Mouse (Mus musculus): ENCODE measurements around the gene Afap1l2. TPM values are rescaled to one million over a fixed set of nuclear protein-coding genes. Genes with fewer than 3 reads are reported as not detected.

The Afap1l2 gene
- total RNA-seq, 2 experiments from 2014 or later = 12.6 to 13.7 TPM

GRCm38 (mm10) chr19:56897654-56898053 is 110.4 kb downstream of the Afap1l2 start:
- no peak for DNase-seq (ENCODE audit: extremely low spot score in 1 of 2, low spot score in 1 of 2)

DNA sequence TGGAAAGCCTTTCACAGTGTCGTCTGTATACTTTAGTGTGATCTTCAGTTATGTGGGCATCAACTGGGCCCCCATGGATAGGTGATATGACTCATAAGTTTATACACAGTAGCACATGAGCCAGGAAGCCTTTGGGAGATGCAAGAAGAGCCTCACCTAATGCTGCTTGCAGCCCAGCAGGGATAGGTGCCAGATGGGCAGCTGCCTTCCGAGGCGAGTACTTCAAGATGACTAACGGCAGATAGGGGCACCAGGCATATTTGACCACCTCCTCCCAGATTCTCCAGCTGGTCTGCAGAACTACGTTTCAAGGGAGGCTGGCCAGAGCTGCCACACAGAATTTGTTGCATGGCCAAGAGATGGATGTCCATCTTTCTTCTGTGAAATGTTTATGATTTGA is 114.7 kb downstream of the Afap1l2 start:
- DNase-seq (ENCODE audit: extremely low spot score in 1 of 2, low spot score in 1 of 2) = no peak

DNA sequence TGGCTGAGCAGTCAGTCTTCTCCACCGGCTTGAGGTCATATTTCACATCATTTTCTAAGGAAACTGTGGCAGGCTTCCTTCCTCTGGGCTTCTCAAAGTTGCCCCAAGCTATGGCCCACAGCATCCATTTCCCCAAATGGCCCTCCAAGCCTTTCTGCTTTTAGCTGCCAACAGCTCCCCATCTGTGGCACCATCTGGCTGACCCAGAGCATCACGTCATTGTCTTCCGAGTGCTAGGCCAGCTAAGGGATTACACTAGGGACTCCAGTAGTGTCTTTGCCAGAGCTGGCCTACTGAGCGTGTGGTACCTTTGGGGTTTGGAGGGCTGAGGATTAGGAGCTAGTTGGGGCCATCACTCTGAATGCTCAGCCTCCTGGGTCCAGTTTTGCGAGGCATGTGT is 115.4 kb downstream of the Afap1l2 start:
- DNase-seq (ENCODE audit: extremely low spot score in 1 of 2, low spot score in 1 of 2) = no peak

GRCm38 (mm10) chr19:56891438-56891837 is 116.6 kb downstream of the Afap1l2 start:
- no peak for DNase-seq (ENCODE audit: extremely low spot score in 1 of 2, low spot score in 1 of 2)

- DNase-seq (ENCODE audit: extremely low spot score in 1 of 2, low spot score in 1 of 2) = no peak
Measured at GRCm38 (mm10) chr19:56888654-56889053, 119.4 kb downstream of the Afap1l2 start.

GRCm38 (mm10) chr19:56887879-56888278 is 120.1 kb downstream of the Afap1l2 start:
- no peak for DNase-seq (ENCODE audit: extremely low spot score in 1 of 2, low spot score in 1 of 2)

- DNase-seq (ENCODE audit: extremely low spot score in 1 of 2, low spot score in 1 of 2) = no peak
Measured at GRCm38 (mm10) chr19:56877364-56877763, 130.7 kb downstream of the Afap1l2 start.

DNA sequence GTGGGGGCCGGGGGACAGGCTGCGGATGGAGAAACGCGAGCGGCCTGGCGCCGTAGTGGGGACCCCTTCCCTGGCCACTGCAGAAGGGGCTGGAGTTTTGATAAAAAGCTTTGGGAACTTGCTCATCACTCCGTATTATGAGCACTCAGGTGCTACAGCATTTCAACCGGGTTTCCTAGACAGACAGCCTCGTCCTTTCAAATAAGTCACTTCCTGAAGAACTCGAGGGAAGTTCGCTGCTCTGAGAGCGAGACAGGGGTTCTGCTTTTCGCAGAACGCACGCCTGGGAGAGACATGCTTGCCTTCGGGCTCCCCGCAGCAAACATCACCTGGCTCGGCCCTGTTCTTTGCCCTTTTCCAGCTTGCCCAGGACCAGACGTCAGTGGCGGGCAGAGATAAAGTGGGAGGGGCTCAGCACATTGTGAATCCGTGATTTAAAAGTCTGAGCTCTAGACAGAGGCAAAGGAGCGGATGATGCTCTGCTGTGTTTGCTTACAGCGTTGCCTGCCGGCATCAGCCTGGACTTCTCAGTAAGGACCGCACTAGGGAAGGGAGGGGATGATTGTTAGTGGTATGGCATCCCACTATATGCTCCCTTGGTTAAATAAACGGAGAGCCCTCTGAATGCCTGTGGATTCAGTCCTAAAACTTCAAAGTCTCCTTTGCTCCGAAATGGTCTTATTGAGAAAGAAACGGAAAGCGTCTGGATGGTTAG is 133.3 kb downstream of the Afap1l2 start:
- no peak for DNase-seq (ENCODE audit: extremely low spot score in 1 of 2, low spot score in 1 of 2)

DNA sequence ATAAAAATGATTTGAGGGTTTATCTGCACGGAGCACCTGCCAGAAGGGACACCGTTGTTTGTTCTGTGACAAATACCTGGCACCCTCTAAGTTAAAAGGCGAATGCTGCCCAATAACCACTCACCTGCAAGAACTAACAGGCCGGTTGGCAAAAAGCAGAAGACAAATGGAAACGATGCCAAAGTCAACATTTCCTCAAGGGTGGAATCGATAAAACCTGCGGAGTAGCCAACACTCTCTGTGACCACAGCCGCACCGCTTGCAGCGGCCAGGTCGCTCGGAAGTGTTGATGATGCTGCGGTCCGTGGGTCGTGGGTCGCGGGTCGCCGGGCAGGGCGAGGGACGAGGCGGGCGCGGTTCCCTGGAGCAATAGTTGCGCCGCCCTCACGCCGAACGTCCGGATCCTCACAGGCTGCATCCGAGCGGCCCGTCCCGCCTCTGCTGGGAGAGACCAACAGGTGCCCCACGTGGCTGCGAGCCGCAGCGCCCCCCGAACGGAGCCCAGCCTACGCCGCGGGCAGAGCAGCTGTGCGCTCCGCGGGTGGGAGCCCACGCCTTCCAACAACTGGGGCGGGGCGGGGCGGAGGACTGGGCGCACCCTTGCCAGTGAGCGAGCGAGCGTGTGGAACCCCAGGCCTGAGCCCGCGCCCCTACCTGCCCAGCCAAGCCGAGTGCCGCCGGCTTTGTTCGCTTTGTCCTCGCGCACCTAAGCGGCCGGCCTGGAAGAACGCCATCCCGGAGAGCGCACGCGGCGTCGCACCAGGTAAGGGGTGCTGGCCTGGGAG is 134.0 kb downstream of the Afap1l2 start, which contains the start of gene Vwa2:
Gene Vwa2, plus strand, starts transcription at position 434 of the 785 bp plus-strand sequence.
- no peak for DNase-seq (ENCODE audit: extremely low spot score in 1 of 2, low spot score in 1 of 2)

DNA sequence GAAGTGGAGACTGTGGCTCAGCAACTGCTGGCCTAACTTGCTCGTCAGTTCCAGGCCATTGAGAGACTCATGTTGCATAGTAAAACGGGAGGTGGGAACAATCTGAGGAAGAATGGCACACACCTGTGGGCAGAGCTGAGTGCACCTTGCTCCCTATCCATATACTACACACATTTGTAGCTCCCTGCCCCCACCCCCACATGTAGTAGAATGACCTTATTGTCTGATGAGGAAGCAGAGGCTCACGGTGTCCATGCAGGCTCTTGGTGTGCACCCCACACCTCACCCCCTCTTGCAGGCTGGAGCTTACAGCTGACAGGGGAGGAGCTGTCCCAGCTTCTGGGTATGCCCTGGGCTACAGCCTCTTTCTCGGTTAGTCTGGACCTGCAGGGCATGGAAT is 140.3 kb downstream of the Afap1l2 start:
- DNase-seq (ENCODE audit: extremely low spot score in 1 of 2, low spot score in 1 of 2) = no peak

Other genes with a start within 250 kb of the Afap1l2 start
- 10 to 100 TPM; 44.4 to 46.3 TPM for gene Ccdc186, start 186.0 kb downstream of the Afap1l2 start, total RNA-seq (2021)
- under 1 TPM; 0.34 to 0.56 TPM for gene Tdrd1, start 182.0 kb downstream of the Afap1l2 start, total RNA-seq (2021)
- not detected for gene Vwa2, start 134.0 kb downstream of the Afap1l2 start, total RNA-seq (2021)